Mouse (Mus musculus) liver, embryonic 14.5 days (tissue): ENCODE measurements at regions not wholly inside any gene's neighbourhood (a gene's known extent, or its start where the extent isn't known, plus 50 kb on each side); places are given as distances from the start of the nearest gene placed in this dataset.

ENCODE experiments used
- ATAC-seq: fragments of 200-750 bp; cut with Nextera tagmentation; 2 replicates; pipeline ENCODE4 v1.8.0; 2017; ENCODE audit warnings: moderate number of reproducible peaks, mild to moderate bottlenecking, moderate library complexity; ENCODE audit not compliant: insufficient read depth
- DNase-seq, 3 experiments: peaks; one replicate each; pipeline ENCODE4 v3.0.0-alpha.2; 2012 to 2013; ENCODE audit warnings: low read depth in 3 of 3, low spot score in 3 of 3
- H3K27ac ChIP-seq: fragments of 300-500 bp; sonication (generic); 2 replicates; pipeline ENCODE4 v1.5.1; 2014; ENCODE audit warnings: moderate library complexity, mild to moderate bottlenecking, control low read depth, inconsistent platforms
- H3K27me3 ChIP-seq: fragments of 300-500 bp; sonication (generic); 2 replicates; pipeline ENCODE4 v1.6.1; 2014; ENCODE audit warnings: mild to moderate bottlenecking, low read length, moderate library complexity; ENCODE audit not compliant: control insufficient read depth, insufficient read depth
- H3K36me3 ChIP-seq: fragments of 300-500 bp; sonication (generic); replicated peaks from 2 replicates; pipeline ENCODE4 v1.6.1; 2014; ENCODE audit warnings: low read depth; ENCODE audit not compliant: control insufficient read depth, insufficient read depth
- H3K4me1 ChIP-seq, 2 experiments: fragments of 200-500 bp in 1 of 2; fragments of 300-500 bp in 1 of 2; sonication (generic) in 1 of 2; replicated peaks; 2 replicates each; pipeline ENCODE4 v1.6.1; 2012 to 2014; ENCODE audit warnings: antibody characterized with exemption in 1 of 2, inconsistent platforms in 1 of 2, low read length in 1 of 2; ENCODE audit not compliant: control insufficient read depth in 2 of 2, insufficient read depth in 2 of 2
- H3K4me2 ChIP-seq: fragments of 300-500 bp; sonication (generic); 2 replicates; pipeline ENCODE4 v1.6.1; 2014; ENCODE audit warnings: low read depth, mild to moderate bottlenecking, control low read depth, moderate library complexity
- H3K4me3 ChIP-seq, 2 experiments: fragments of 200-500 bp in 1 of 2; fragments of 300-500 bp in 1 of 2; sonication (generic) in 1 of 2; 2 replicates each; pipeline ENCODE4 v1.5.1; 2012 to 2014; ENCODE audit warnings: low read depth in 2 of 2, low read length in 2 of 2, mild to moderate bottlenecking in 2 of 2, control low read depth in 1 of 2, inconsistent platforms in 1 of 2, moderate library complexity in 1 of 2; ENCODE audit not compliant: insufficient read depth in 1 of 2
- H3K9ac ChIP-seq: fragments of 300-500 bp; sonication (generic); replicated peaks from 2 replicates; pipeline ENCODE4 v1.6.1; 2014; ENCODE audit warnings: mild to moderate bottlenecking, control low read depth, moderate library complexity
- H3K9me3 ChIP-seq: fragments of 300-500 bp; sonication (generic); 2 replicates; pipeline ENCODE4 v1.6.1; 2016; ENCODE audit warnings: low read length, mixed read lengths; ENCODE audit not compliant: control insufficient read depth
- CTCF ChIP-seq: IDR thresholded peaks from 2 replicates; pipeline ENCODE4 v1.5.1; 2016; ENCODE audit warnings: antibody characterized with exemption, low read depth, control low read depth
- EP300 ChIP-seq: IDR thresholded peaks from 2 replicates; pipeline ENCODE4 v1.6.1; 2016; ENCODE audit warnings: antibody characterized with exemption, low read depth
- WGBS: fragments of 180-500 bp; shearing (Covaris S2); extraction: QIAGEN DNeasy Blood & Tissue Kit; methylation state at CpG from one replicate; pipeline ENCODE4 v1.1.7; 2014; ENCODE audit not compliant: insufficient replicate concordance; 5-methylcytosine and 5-hydroxymethylcytosine counted together

- H3K9ac ChIP-seq, result no peak overlapping the region
- no peak overlapping the region for H3K4me2 ChIP-seq
- H3K27me3 ChIP-seq, result no peaks in the 10 kb centered on the region
- WGBS, result 63% methylated on average over 4 of the region's 4 CpGs
- no peaks in the 10 kb centered on the region for H3K36me3 ChIP-seq
- no peak overlapping the region for H3K4me3 ChIP-seq
- H3K9me3 ChIP-seq, result no peaks in the 10 kb centered on the region
- ATAC-seq (no peak), DNase-seq (no peak)
- TF ChIP-seq CTCF (no peak), EP300 (no peak)
- H3K4me1 ChIP-seq, result peaks cover 0 to 3% of the 10 kb centered on the region in 2 experiments; a peak in 1 of 4 replicates
- H3K27ac ChIP-seq, result no peak overlapping the region
These were observed 223.0 kb upstream of the Zfp637 start for GRCm38 (mm10) chr6:117617951-117618350.

DNA sequence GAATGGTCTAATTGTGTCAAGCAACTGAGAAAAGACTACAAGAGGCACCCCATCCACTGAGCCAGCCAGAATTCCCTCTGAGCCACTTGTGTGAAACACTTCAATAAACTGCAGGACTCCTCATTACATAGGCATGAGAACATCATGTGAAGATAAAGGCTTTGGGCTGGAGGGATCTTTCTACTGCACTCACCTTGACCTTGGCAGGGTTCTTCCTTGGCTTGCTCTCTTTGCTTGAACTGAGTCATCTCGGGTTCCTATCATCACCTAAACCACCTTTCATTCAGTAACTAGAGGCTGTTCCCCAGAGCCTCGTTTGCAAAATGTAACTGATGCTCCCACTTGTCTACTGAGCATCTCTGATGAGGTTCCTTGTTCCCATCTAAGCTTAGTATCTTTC is 221.4 kb upstream of the Zfp637 start:
- Histone ChIP-seq H3K4me1 (0 out of 4 replicates have a peak, but pooled peaks cover 0 to 2% of the 10 kb centered on the region in 2 experiments), H3K27me3 (no peaks in the 10 kb centered on the region), H3K9ac (no peak overlapping the region), H3K36me3 (no peaks in the 10 kb centered on the region), H3K9me3 (no peaks in the 10 kb centered on the region), H3K4me3 (no peak overlapping the region), H3K4me2 (no peak overlapping the region), H3K27ac (no peak overlapping the region)
- ATAC-seq (no peak), DNase-seq (no peak)
- WGBS, result 19% methylated on average over 2 of the region's 2 CpGs
- TF ChIP-seq CTCF, result no peak
- no peak for TF ChIP-seq EP300

- H3K27me3 ChIP-seq, result no peaks in the 10 kb centered on the region
- no peaks in the 10 kb centered on the region for H3K9me3 ChIP-seq
- no peak for TF ChIP-seq CTCF
- TF ChIP-seq EP300, result no peak
- H3K4me3 ChIP-seq, result no peak overlapping the region
- WGBS, result 59% methylated on average over 6 of the region's 6 CpGs
- 0 out of 4 replicates have a peak, but pooled peaks cover 0 to 1% of the 10 kb centered on the region in 2 experiments for H3K4me1 ChIP-seq
- H3K4me2 ChIP-seq, result no peak overlapping the region
- no peak overlapping the region for H3K27ac ChIP-seq
- H3K9ac ChIP-seq, result no peak overlapping the region
- no peak for ATAC-seq
- H3K36me3 ChIP-seq, result no peaks in the 10 kb centered on the region
- DNase-seq, result no peak
These were observed 218.5 kb upstream of the Zfp637 start for GRCm38 (mm10) chr6:117622446-117622845.

- H3K9ac ChIP-seq, result no peak overlapping the region
- no peak for ATAC-seq
- no peaks in the 10 kb centered on the region for H3K27me3 ChIP-seq
- no peaks in the 10 kb centered on the region for H3K4me1 ChIP-seq
- no peaks in the 10 kb centered on the region for H3K36me3 ChIP-seq
- no peak overlapping the region for H3K4me3 ChIP-seq
- no peak overlapping the region for H3K27ac ChIP-seq
- no peak for TF ChIP-seq CTCF
- TF ChIP-seq EP300, result no peak
- H3K4me2 ChIP-seq, result no peak overlapping the region
- no peaks in the 10 kb centered on the region for H3K9me3 ChIP-seq
- DNase-seq, result no peak
These were observed 218.0 kb upstream of the Zfp637 start for GRCm38 (mm10) chr6:117622946-117623345.

DNA sequence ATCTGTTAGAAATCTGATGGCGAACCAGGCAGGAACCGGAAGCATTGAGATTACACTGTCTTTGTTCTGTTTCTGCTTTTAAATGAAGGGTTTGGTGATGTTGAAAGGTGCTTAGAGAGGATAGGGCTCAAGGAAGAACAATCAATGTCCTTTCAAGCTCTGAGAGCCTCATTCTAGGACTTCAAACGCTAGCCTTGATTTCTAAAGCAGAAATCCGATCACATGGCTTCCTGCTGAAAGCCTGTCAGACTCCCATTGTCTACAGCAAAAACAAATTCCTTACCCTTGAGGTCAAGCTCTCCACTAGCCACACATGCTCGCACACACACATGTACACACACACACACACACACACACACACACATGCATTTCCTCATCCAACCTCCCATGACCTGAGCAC is 215.3 kb upstream of the Zfp637 start:
- TF ChIP-seq EP300, result no peak
- TF ChIP-seq CTCF, result no peak
- Histone ChIP-seq H3K4me2 (no peak overlapping the region), H3K9ac (no peak overlapping the region), H3K9me3 (no peaks in the 10 kb centered on the region), H3K4me1 (no peaks in the 10 kb centered on the region), H3K27ac (no peak overlapping the region), H3K36me3 (no peaks in the 10 kb centered on the region), H3K27me3 (no peaks in the 10 kb centered on the region), H3K4me3 (no peak overlapping the region)
- DNase-seq (no peak), ATAC-seq (no peak)
- WGBS, result 46% methylated on average over 5 of the region's 5 CpGs
